Mouse (Mus musculus) gastrocnemius, postnatal 25 days (tissue): ENCODE data around the gene Nfic. TPM values are rescaled to one million over a fixed set of nuclear protein-coding genes. Genes with fewer than 3 reads are reported as not detected.

Experiments
- DNase-seq: peaks from one replicate; pipeline ENCODE4 v3.0.0; 2022
- total RNA-seq, 2 experiments: library from RNA; stranded (reverse); gene quantifications; 1 replicate in 1 of 2; 2 replicates in 1 of 2; pipeline ENCODE4 v1.2.3; 2021

The Nfic gene
- total RNA-seq, 2 experiments from 2014 or later: 215 to 268 TPM

GRCm38 (mm10) chr10:81383802-81384604 is 71.4 kb downstream of the Nfic start, which contains the start of the genes Dohh and Gm48551:
Dohh (plus strand) TSS chr10:81384428.
Gm48551 (plus strand) TSS chr10:81384466.
- peak; percentile 96 for DNase-seq

GRCm38 (mm10) chr10:81382039-81382438 is 73.4 kb downstream of the Nfic start:
- no peak for DNase-seq

GRCm38 (mm10) chr10:81379809-81380378 is 75.5 kb downstream of the Nfic start:
- DNase-seq: no peak

- DNase-seq: no peak
Observed at GRCm38 (mm10) chr10:81379183-81379553, 76.3 kb downstream of the Nfic start.

- peak; percentile 100 for DNase-seq
Observed at GRCm38 (mm10) chr10:81378553-81379182, 76.8 kb downstream of the Nfic start.

- no peak for DNase-seq
Observed at GRCm38 (mm10) chr10:81377793-81378552, 77.5 kb downstream of the Nfic start, which contains the start of gene Fzr1. Fzr1 (minus strand) TSS chr10:81378516.

- no peak for DNase-seq
Observed at GRCm38 (mm10) chr10:81377362-81377664, 78.1 kb downstream of the Nfic start.

GRCm38 (mm10) chr10:81376561-81377361 is 78.7 kb downstream of the Nfic start:
- no peak for DNase-seq

- DNase-seq: no peak
Observed at GRCm38 (mm10) chr10:81375322-81375721, 80.1 kb downstream of the Nfic start.

- DNase-seq: no peak
Observed at GRCm38 (mm10) chr10:81367207-81367495, 88.3 kb downstream of the Nfic start.

GRCm38 (mm10) chr10:81366477-81367206 is 88.8 kb downstream of the Nfic start:
- DNase-seq: no peak

GRCm38 (mm10) chr10:81365672-81366476 is 89.6 kb downstream of the Nfic start, which contains the start of gene 4930404N11Rik:
4930404N11Rik (minus strand) TSS chr10:81365816.
- no peak for DNase-seq

GRCm38 (mm10) chr10:81365073-81365472 is 90.4 kb downstream of the Nfic start:
- no peak for DNase-seq

- DNase-seq: no peak
Observed at GRCm38 (mm10) chr10:81364666-81365065, 90.8 kb downstream of the Nfic start.

GRCm38 (mm10) chr10:81363436-81364346 is 91.7 kb downstream of the Nfic start:
- DNase-seq: no peak

- DNase-seq: no peak
Observed at GRCm38 (mm10) chr10:81362336-81362949, 93.0 kb downstream of the Nfic start.

- no peak for DNase-seq
Observed at GRCm38 (mm10) chr10:81360721-81361120, 94.7 kb downstream of the Nfic start.

- DNase-seq: no peak
Observed at GRCm38 (mm10) chr10:81358841-81359240, 96.6 kb downstream of the Nfic start.

- no peak for DNase-seq
Observed at GRCm38 (mm10) chr10:81358209-81358608, 97.2 kb downstream of the Nfic start.
